Mouse (Mus musculus): ENCODE results near the gene Rab9b. TPM values are rescaled to one million over a fixed set of nuclear protein-coding genes. Genes with fewer than 3 reads are reported as not detected.
A peak's percentile ranks its signal among the peaks of the same experiment; 100 is the strongest.

Gene Rab9b
- polyA plus RNA-seq, 1 experiment, result not detected

- Histone ChIP-seq H3K36me3 (ENCODE audit: control insufficient read depth, insufficient read depth, low read length) (no peaks in the 10 kb centered on the region), H3K4me3 (ENCODE audit: insufficient read depth, low read depth, low read length) (no peak overlapping the region), H3K4me1 (ENCODE audit: control insufficient read depth, insufficient read depth, low read length) (no peaks in the 10 kb centered on the region; the same call in 1 of the 2 replicates), H3K27me3 (replicated peaks; ENCODE audit: control insufficient read depth, insufficient read depth, low read length) (no peaks in the 10 kb centered on the region), H3K27ac (ENCODE audit: insufficient read depth, low read depth, low read length) (no peak overlapping the region)
- 0% methylated on average over 1 of the region's 1 CpGs for WGBS
- peak; percentile 60 for DNase-seq
- TF ChIP-seq POLR2A (IDR thresholded peaks at IDR 0.05; ENCODE audit: low read depth, low read length) (no peak), CTCF (conservative IDR thresholded peaks at IDR 0.05; ENCODE audit: insufficient read depth, insufficient read length, low read depth, low read length) (peak; percentile 76)
Observed at GRCm38 (mm10) chrX:136820250-136820649, 48.3 kb downstream of the Rab9b start.

DNA sequence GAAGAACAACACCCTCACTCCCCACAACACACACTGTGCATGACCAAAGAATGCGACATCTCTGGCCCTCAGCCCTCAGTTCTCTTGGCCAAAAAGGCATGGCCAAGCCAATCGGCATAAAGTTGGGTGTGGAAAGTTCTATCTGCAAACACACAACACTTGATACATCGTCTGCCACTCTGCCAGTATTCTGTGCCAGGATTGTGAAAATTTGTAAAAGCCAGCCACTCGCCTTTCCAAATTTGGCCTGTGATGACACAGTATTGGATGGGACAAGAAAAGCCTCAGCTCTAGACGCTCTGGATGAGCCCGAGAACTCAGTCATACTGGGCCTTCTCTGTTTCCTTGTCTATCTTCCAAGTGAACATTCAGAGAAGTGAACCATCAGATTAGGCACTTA is 48.8 kb downstream of the Rab9b start:
- no peak overlapping the region for H3K4me3 ChIP-seq (ENCODE audit: insufficient read depth, low read depth, low read length)
- H3K27me3 ChIP-seq (replicated peaks; ENCODE audit: control insufficient read depth, insufficient read depth, low read length), result no peaks in the 10 kb centered on the region
- 83% methylated on average over 6 of the region's 6 CpGs for WGBS
- no peaks in the 10 kb centered on the region; the same call in 1 of the 2 replicates for H3K4me1 ChIP-seq (ENCODE audit: control insufficient read depth, insufficient read depth, low read length)
- no peak overlapping the region; the same call in 1 of the 2 replicates for H3K27ac ChIP-seq (ENCODE audit: insufficient read depth, low read depth, low read length)
- DNase-seq, result no peak
- TF ChIP-seq CTCF (conservative IDR thresholded peaks at IDR 0.05; ENCODE audit: insufficient read depth, insufficient read length, low read depth, low read length) (no peak), POLR2A (IDR thresholded peaks at IDR 0.05; ENCODE audit: low read depth, low read length) (no peak)
- H3K36me3 ChIP-seq (ENCODE audit: control insufficient read depth, insufficient read depth, low read length), result no peaks in the 10 kb centered on the region

Other genes with a start within 250 kb of the Rab9b start
- gene Tceal1, start 160.8 kb downstream of the Rab9b start, polyA plus RNA-seq (2012; rRNA removed), result 1.3 and 1.6 TPM in 2 replicates
- gene Morf4l2, start 125.1 kb downstream of the Rab9b start, polyA plus RNA-seq (2012; rRNA removed), result 20.9 and 33.3 TPM in 2 replicates
- not detected in 2 replicates for gene Glra4, start 88.6 kb downstream of the Rab9b start, polyA plus RNA-seq (2012; rRNA removed)
- 3.6 and 4.4 TPM in 2 replicates for gene Plp1, start 46.1 kb downstream of the Rab9b start, polyA plus RNA-seq (2012; rRNA removed)
- gene H2bfm, start 58.6 kb upstream of the Rab9b start, polyA plus RNA-seq (2012; rRNA removed), result not detected in 2 replicates
- 0.44 and 0.57 TPM in 2 replicates for gene Tmsb15b2, start 106.7 kb upstream of the Rab9b start, polyA plus RNA-seq (2012; rRNA removed)
- 1.2 and 2.0 TPM in 2 replicates for gene Tmsb15l, start 108.1 kb upstream of the Rab9b start, polyA plus RNA-seq (2012; rRNA removed)
- 0.83 and 1.0 TPM in 2 replicates for gene Tmsb15b1, start 108.1 kb upstream of the Rab9b start, polyA plus RNA-seq (2012; rRNA removed)
- 0.30 and 0.92 TPM in 2 replicates for gene Zcchc18, start 124.4 kb upstream of the Rab9b start, polyA plus RNA-seq (2012; rRNA removed)
- gene Slc25a53, start 169.5 kb upstream of the Rab9b start, polyA plus RNA-seq (2012; rRNA removed), result 2.2 and 2.4 TPM in 2 replicates
- 0.83 and 0.91 TPM in 2 replicates for gene Fam199x, start 180.8 kb upstream of the Rab9b start, polyA plus RNA-seq (2012; rRNA removed)

All from kidney, adult 2 months (tissue).